Mouse (Mus musculus) lung, postnatal 25 days (tissue): ENCODE measurements around the gene S1pr3.

Experiments
- DNase-seq: peaks from one replicate; pipeline ENCODE4 v3.0.0; 2022; ENCODE audit warnings: low spot score

The S1pr3 gene

DNA sequence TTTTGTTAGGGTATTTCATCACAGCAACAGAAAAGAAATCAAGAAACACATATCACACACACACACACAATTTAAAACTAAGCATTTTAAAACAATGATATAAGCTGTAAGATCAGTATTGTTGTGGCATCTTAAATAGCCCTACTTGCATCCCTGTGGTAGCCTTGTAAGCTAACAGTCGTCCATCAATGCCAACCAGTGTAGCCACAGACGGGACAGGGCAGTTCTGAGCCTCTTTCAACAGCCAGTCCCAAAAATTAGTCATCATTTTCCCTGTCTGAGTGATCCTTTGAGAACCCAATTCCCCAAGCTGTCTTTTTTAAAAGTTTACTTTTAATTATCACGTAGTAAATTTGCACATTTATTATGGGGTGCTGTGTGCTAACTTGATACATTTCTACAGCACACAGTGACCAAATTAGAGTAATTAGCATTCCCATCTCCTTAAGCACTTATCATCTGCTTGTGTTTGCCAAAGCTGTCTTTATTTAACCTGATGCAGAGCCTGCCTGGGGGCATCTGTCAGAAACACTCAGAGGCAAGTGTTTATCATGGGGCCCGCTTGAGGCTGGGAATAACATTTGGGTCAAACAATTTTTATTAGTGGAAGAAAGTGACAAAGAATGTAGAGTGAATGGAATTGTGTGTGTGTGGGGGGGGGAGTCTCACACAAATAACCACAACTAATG is 47.9 kb downstream of the S1pr3 start:
- DNase-seq, result no peak

DNA sequence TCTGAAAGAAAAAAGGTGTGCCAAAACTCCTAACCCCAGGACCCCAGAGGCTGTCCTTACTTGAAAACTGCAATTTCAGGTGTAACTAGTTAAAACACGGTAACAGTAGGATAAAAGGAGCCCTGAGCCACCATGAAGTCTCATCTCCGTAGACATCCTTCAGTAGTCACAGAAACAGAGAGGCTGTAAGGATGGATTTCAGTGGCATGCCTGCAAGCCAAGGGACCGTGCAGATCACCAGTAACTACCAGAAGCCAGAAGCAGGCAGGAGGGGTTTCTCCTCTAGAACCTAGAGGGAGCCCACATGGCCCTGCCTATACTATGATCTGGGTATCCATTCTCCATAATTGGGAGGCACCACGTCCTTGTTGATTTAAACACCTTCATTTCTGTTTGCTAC is 55.9 kb downstream of the S1pr3 start:
- DNase-seq, result no peak

- no peak for DNase-seq
These were observed 57.8 kb downstream of the S1pr3 start for GRCm38 (mm10) chr13:51466117-51466841.

- no peak for DNase-seq
These were observed 60.3 kb downstream of the S1pr3 start for GRCm38 (mm10) chr13:51468697-51469250.
